Mouse (Mus musculus) cerebellum, adult 2 months (tissue): ENCODE measurements around the gene Papln.

Experiments used
- CTCF ChIP-seq: fragments of 200-500 bp; IDR thresholded peaks from 2 replicates; pipeline ENCODE4 v1.5.1; 2011; ENCODE audit warnings: low read depth, mild to moderate bottlenecking, control low read depth, low read length, moderate library complexity, borderline replicate concordance; ENCODE audit not compliant: insufficient read depth
- POLR2A ChIP-seq: fragments of 200-500 bp; IDR thresholded peaks from 2 replicates; pipeline ENCODE4 v1.6.1; 2011; ENCODE audit warnings: low read length, control low read depth, borderline replicate concordance; ENCODE audit not compliant: insufficient read depth

- TF ChIP-seq CTCF, result no peak
- TF ChIP-seq POLR2A, result no peak
Measured at GRCm38 (mm10) chr12:83790749-83791148, 27.3 kb downstream of the Papln start.
